Mouse (Mus musculus) heart, postnatal 0 days (tissue): Measurements from ENCODE around the gene Agtrap. TPM values are rescaled to one million over a fixed set of nuclear protein-coding genes. Genes with fewer than 3 reads are reported as not detected.

ENCODE experiments used
- ATAC-seq: fragments of 200-750 bp; cut with Nextera tagmentation; 2 replicates; pipeline ENCODE4 v1.8.0; 2017; ENCODE audit warnings: low read depth, moderate number of reproducible peaks, moderate library complexity; ENCODE audit not compliant: insufficient read depth
- DNase-seq: peaks from one replicate; pipeline ENCODE4 v3.0.0-alpha.2; 2016; ENCODE audit warnings: low spot score
- H3K27ac ChIP-seq: fragments of 300-500 bp; sonication (generic); 2 replicates; pipeline ENCODE4 v1.5.1; 2014; ENCODE audit warnings: low read depth, mild to moderate bottlenecking
- H3K27me3 ChIP-seq: fragments of 300-500 bp; sonication (generic); 2 replicates; pipeline ENCODE4 v1.6.1; 2014; ENCODE audit warnings: low read length, mixed read lengths; ENCODE audit not compliant: control insufficient read depth, insufficient read depth
- H3K36me3 ChIP-seq: fragments of 300-500 bp; sonication (generic); replicated peaks from 2 replicates; pipeline ENCODE4 v1.6.1; 2014; ENCODE audit warnings: low read length, mixed read lengths; ENCODE audit not compliant: control insufficient read depth, insufficient read depth
- H3K4me1 ChIP-seq: fragments of 300-500 bp; sonication (generic); 2 replicates; pipeline ENCODE4 v1.6.1; 2014; ENCODE audit warnings: antibody characterized with exemption; ENCODE audit not compliant: control insufficient read depth, insufficient read depth
- H3K4me2 ChIP-seq: fragments of 300-500 bp; sonication (generic); 2 replicates; pipeline ENCODE4 v1.6.1; 2014; ENCODE audit warnings: low read depth, mild to moderate bottlenecking, low read length, moderate library complexity
- H3K4me3 ChIP-seq: fragments of 300-500 bp; sonication (generic); 2 replicates; pipeline ENCODE4 v1.5.1; 2014; ENCODE audit warnings: low read depth, low read length
- H3K9ac ChIP-seq: fragments of 300-500 bp; sonication (generic); replicated peaks from 2 replicates; pipeline ENCODE4 v1.6.1; 2014; ENCODE audit warnings: low read depth, low read length, mixed read lengths
- H3K9me3 ChIP-seq: fragments of 300-500 bp; sonication (generic); replicated peaks from 2 replicates; pipeline ENCODE4 v1.6.1; 2016; ENCODE audit warnings: low read length; ENCODE audit not compliant: control insufficient read depth
- CTCF ChIP-seq: IDR thresholded peaks from 2 replicates; pipeline ENCODE4 v1.5.1; 2016; ENCODE audit warnings: antibody characterized with exemption, control low read depth, low read depth
- EP300 ChIP-seq: IDR thresholded peaks from 2 replicates; pipeline ENCODE4 v1.6.1; 2016; ENCODE audit warnings: antibody characterized with exemption, low read depth
- WGBS: fragments of 180-500 bp; shearing (Covaris S2); extraction: QIAGEN DNeasy Blood & Tissue Kit; methylation state at CpG from one replicate; pipeline ENCODE4 v1.1.7; 2014; 5-methylcytosine and 5-hydroxymethylcytosine counted together
- polyA plus RNA-seq: library from polyadenylated mRNA; unstranded; fragments of >200 nt; fragmentation: Nextera tagmentation; extraction: Ambion mirVana; gene quantifications from 2 replicates; pipeline ENCODE4 v1.2.1, GENCODE M21; 2015
- total RNA-seq: library from RNA; depleted of rRNA; stranded (reverse); fragments of >200 nt; gene quantifications from 2 replicates; pipeline ENCODE4 v1.2.3, GENCODE M21; 2014; ENCODE audit warnings: low replicate concordance; rRNA removed

The Agtrap gene
- total and polyA plus RNA-seq, 2 experiments from 2014 or later: 22.9 to 31.4 TPM

GRCm38 (mm10) chr4:148030506-148030905 lies 57.3 kb downstream of the Agtrap start:
- no peak for ATAC-seq
- Histone ChIP-seq H3K27ac (no peak overlapping the region), H3K27me3 (no peaks in the 10 kb centered on the region), H3K36me3 (peaks cover 51% of the 10 kb centered on the region), H3K9ac (no peak overlapping the region), H3K4me1 (no peaks in the 10 kb centered on the region), H3K9me3 (no peaks in the 10 kb centered on the region), H3K4me3 (no peak overlapping the region), H3K4me2 (no peak overlapping the region)
- no peak for DNase-seq
- TF ChIP-seq EP300: no peak
- 84% methylated on average over 5 of the region's 5 CpGs for WGBS

- TF ChIP-seq CTCF: no peak
- no peak for TF ChIP-seq EP300
- Histone ChIP-seq H3K36me3 (peaks cover 56% of the 10 kb centered on the region), H3K27me3 (no peaks in the 10 kb centered on the region), H3K4me2 (no peak overlapping the region), H3K9ac (no peak overlapping the region), H3K9me3 (no peaks in the 10 kb centered on the region), H3K27ac (no peak overlapping the region), H3K4me1 (no peaks in the 10 kb centered on the region), H3K4me3 (no peak overlapping the region)
- no peak for ATAC-seq
- no peak for DNase-seq
- 89% methylated on average over 7 of the region's 7 CpGs for WGBS
Measured at GRCm38 (mm10) chr4:148029297-148029696, 58.5 kb downstream of the Agtrap start.

Other genes starting within 250 kb of the Agtrap start
- gene Zfp933, start 239.7 kb downstream of the Agtrap start, total RNA-seq: 3.4 and 3.5 TPM in 2 replicates
- 5.1 and 7.1 TPM in 2 replicates for gene Zfp933, start 239.7 kb downstream of the Agtrap start, polyA plus RNA-seq
- 24.0 and 73.6 TPM in 2 replicates for gene Miip, start 219.2 kb downstream of the Agtrap start, total RNA-seq
- gene Miip, start 219.2 kb downstream of the Agtrap start, polyA plus RNA-seq: 18.0 and 19.2 TPM in 2 replicates
- 3.2 and 9.4 TPM in 2 replicates for gene Fv1, start 219.1 kb downstream of the Agtrap start, total RNA-seq
- 5.9 and 6.1 TPM in 2 replicates for gene Fv1, start 219.1 kb downstream of the Agtrap start, polyA plus RNA-seq
- 251 and 256 TPM in 2 replicates for gene Mfn2, start 183.3 kb downstream of the Agtrap start, total RNA-seq
- 188 and 230 TPM in 2 replicates for gene Mfn2, start 183.3 kb downstream of the Agtrap start, polyA plus RNA-seq
- gene Plod1, start 151.3 kb downstream of the Agtrap start, total RNA-seq: 84.0 and 107 TPM in 2 replicates
- 48.9 and 55.6 TPM in 2 replicates for gene Plod1, start 151.3 kb downstream of the Agtrap start, polyA plus RNA-seq
- gene 2510039O18Rik, start 147.1 kb downstream of the Agtrap start, total RNA-seq: 76.2 and 82.2 TPM in 2 replicates
- 8.9 and 10.4 TPM in 2 replicates for gene 2510039O18Rik, start 147.1 kb downstream of the Agtrap start, polyA plus RNA-seq
- gene Nppb, start 102.2 kb downstream of the Agtrap start, total RNA-seq: 831 and 1,183 TPM in 2 replicates
- gene Nppb, start 102.2 kb downstream of the Agtrap start, polyA plus RNA-seq: 188 and 473 TPM in 2 replicates
- 2,556 and 3,370 TPM in 2 replicates for gene Nppa, start 87.3 kb downstream of the Agtrap start, total RNA-seq
- gene Nppa, start 87.3 kb downstream of the Agtrap start, polyA plus RNA-seq: 9,636 and 10,119 TPM in 2 replicates
- gene Clcn6, start 49.2 kb downstream of the Agtrap start, total RNA-seq: 14.7 and 16.3 TPM in 2 replicates
- 3.5 and 4.3 TPM in 2 replicates for gene Clcn6, start 49.2 kb downstream of the Agtrap start, polyA plus RNA-seq
- 29.2 and 37.6 TPM in 2 replicates for gene Mthfr, start 49.0 kb downstream of the Agtrap start, total RNA-seq
- 6.0 and 6.3 TPM in 2 replicates for gene Mthfr, start 49.0 kb downstream of the Agtrap start, polyA plus RNA-seq
- 6.1 and 6.7 TPM in 2 replicates for gene Mad2l2, start 42.4 kb upstream of the Agtrap start, total RNA-seq
- 36.2 and 40.1 TPM in 2 replicates for gene Mad2l2, start 42.4 kb upstream of the Agtrap start, polyA plus RNA-seq
- gene Draxin, start 42.7 kb upstream of the Agtrap start, total RNA-seq: not detected in 2 replicates
- 0.01 and 0.03 TPM in 2 replicates for gene Draxin, start 42.7 kb upstream of the Agtrap start, polyA plus RNA-seq
- gene Fbxo6, start 64.1 kb upstream of the Agtrap start, total RNA-seq: 84.6 and 86.0 TPM in 2 replicates
- gene Fbxo6, start 64.1 kb upstream of the Agtrap start, polyA plus RNA-seq: 31.6 and 35.4 TPM in 2 replicates
- gene Fbxo44, start 72.5 kb upstream of the Agtrap start, total RNA-seq: 77.4 and 88.4 TPM in 2 replicates
- gene Fbxo44, start 72.5 kb upstream of the Agtrap start, polyA plus RNA-seq: 32.1 and 35.6 TPM in 2 replicates
- not detected in 2 replicates for gene Fbxo2, start 72.6 kb upstream of the Agtrap start, total RNA-seq
- gene Fbxo2, start 72.6 kb upstream of the Agtrap start, polyA plus RNA-seq: 0.11 and 0.12 TPM in 2 replicates
- gene Disp3, start 199.9 kb upstream of the Agtrap start, total RNA-seq: 0.39 TPM in 1 of 2 replicates, not detected in the other
- gene Disp3, start 199.9 kb upstream of the Agtrap start, polyA plus RNA-seq: 0.11 TPM in 1 of 2 replicates, not detected in the other